ENCODE assay signal across 22 mouse cellular contexts in genomic region chr10:118722671-118723070, GRCm38 (mm10).
A peak's percentile ranks its signal among the peaks of the same experiment; 100 is the strongest.
DNase-seq lines count a peak whose midpoint lies in the region; ATAC-seq and TF ChIP-seq lines count a peak whose summit lies in the region.
"Had no signal": no experiment of that assay in that cellular context is flagged by ENCODE, and none has a peak within 500 bp of the region (broad histone marks: within the 10 kb centered on the region; RNA-seq: fewer than 3 reads in every experiment).

No protein-coding gene starts in this region.

- TF ChIP-seq CTCF in stomach, postnatal 0 days (IDR thresholded peaks at IDR 0.05; ENCODE audit: low read depth), result no peak

- no peaks in the 10 kb centered on the region for H3K9me3 ChIP-seq in forebrain, embryonic 14.5 days (replicated peaks; ENCODE audit: control insufficient read depth, low read length)
- no peaks in the 10 kb centered on the region for H3K9me3 ChIP-seq in forebrain, embryonic 11.5 days (ENCODE audit: control insufficient read depth, low read length)
- no peaks in the 10 kb centered on the region for H3K9me3 ChIP-seq in limb, embryonic 15.5 days
- H3K9me3 ChIP-seq in limb, embryonic 10.5 days (replicated peaks), result no peaks in the 10 kb centered on the region
- no peaks in the 10 kb centered on the region for H3K9me3 ChIP-seq in stomach, embryonic 16.5 days (replicated peaks; ENCODE audit: control insufficient read depth, low read length)
- no peaks in the 10 kb centered on the region for H3K9me3 ChIP-seq in stomach, postnatal 0 days (ENCODE audit: control insufficient read depth, low read length)
- H3K9me3 ChIP-seq: embryonic facial prominence, embryonic 12.5 days; heart, embryonic 10.5 days; hindbrain, embryonic 12.5 days; liver, embryonic 12.5 days; neural tube, embryonic 12.5 days had no signal

- no peak for TF ChIP-seq EP300 in stomach, postnatal 0 days (optimal IDR thresholded peaks at IDR 0.05)

- WGBS in forebrain, embryonic 14.5 days, result 38% methylated on average over 3 of the region's 3 CpGs
- 57% methylated on average over 3 of the region's 3 CpGs for WGBS in forebrain, embryonic 11.5 days
- 48% methylated on average over 3 of the region's 3 CpGs for WGBS in limb, embryonic 15.5 days
- WGBS in limb, embryonic 10.5 days, result 67% methylated on average over 3 of the region's 3 CpGs
- 75% methylated on average over 3 of the region's 3 CpGs for WGBS in stomach, embryonic 16.5 days
- 59% methylated on average over 3 of the region's 3 CpGs for WGBS in stomach, postnatal 0 days

- H3K27ac ChIP-seq in forebrain, embryonic 14.5 days (ENCODE audit: low read depth, low read length), result no peak overlapping the region
- no peak overlapping the region for H3K27ac ChIP-seq in forebrain, embryonic 11.5 days (ENCODE audit: low read depth, low read length)
- peak overlapping the region; percentile 55 for H3K27ac ChIP-seq in limb, embryonic 15.5 days
- H3K27ac ChIP-seq in limb, embryonic 10.5 days, result no peak overlapping the region
- H3K27ac ChIP-seq in stomach, embryonic 16.5 days (ENCODE audit: low read length), result peak overlapping the region; percentile 38; the same call in 1 of the 2 replicates
- no peak overlapping the region for H3K27ac ChIP-seq in stomach, postnatal 0 days (replicated peaks)
- H3K27ac ChIP-seq: embryonic facial prominence, embryonic 12.5 days; liver, embryonic 12.5 days; neural tube, embryonic 12.5 days had no signal

- H3K36me3 ChIP-seq in forebrain, embryonic 14.5 days (ENCODE audit: control insufficient read depth, insufficient read depth, low read length), result no peaks in the 10 kb centered on the region
- H3K36me3 ChIP-seq in forebrain, embryonic 11.5 days (ENCODE audit: control insufficient read depth, insufficient read depth, low read length), result no peaks in the 10 kb centered on the region
- H3K36me3 ChIP-seq in limb, embryonic 15.5 days, result no peaks in the 10 kb centered on the region
- no peaks in the 10 kb centered on the region for H3K36me3 ChIP-seq in limb, embryonic 10.5 days
- H3K36me3 ChIP-seq in stomach, embryonic 16.5 days (ENCODE audit: control insufficient read depth, insufficient read depth, low read length), result no peaks in the 10 kb centered on the region
- no peaks in the 10 kb centered on the region for H3K36me3 ChIP-seq in stomach, postnatal 0 days (ENCODE audit: control insufficient read depth, insufficient read depth, low read length)
- H3K36me3 ChIP-seq: embryonic facial prominence, embryonic 12.5 days; G1E; heart, embryonic 10.5 days; hindbrain, embryonic 12.5 days; liver, embryonic 12.5 days; neural tube, embryonic 12.5 days had no signal

- peak; percentile 44 for DNase-seq in forebrain, embryonic 14.5 days (ENCODE audit: low spot score)
- no peak for DNase-seq in forebrain, embryonic 11.5 days (ENCODE audit: low spot score)
- DNase-seq in limb, embryonic 10.5 days (ENCODE audit: low spot score), result no peak
- DNase-seq in stomach, postnatal 0 days (ENCODE audit: low spot score), result no peak
- peak; percentile 10 for DNase-seq in yolk sac, embryonic 10.5 days (ENCODE audit: low spot score)
- DNase-seq: adrenal gland, adult 8-10 months; B cell, adult 2 months; cerebellum, adult 8-10 months; left cerebral cortex, postnatal 4 days; right cerebral cortex, postnatal 14 days had no signal

- H3K9ac ChIP-seq in forebrain, embryonic 14.5 days (ENCODE audit: low read length), result no peak overlapping the region
- no peak overlapping the region for H3K9ac ChIP-seq in forebrain, embryonic 11.5 days (ENCODE audit: low read length)
- H3K9ac ChIP-seq in limb, embryonic 15.5 days, result no peak overlapping the region
- no peak overlapping the region for H3K9ac ChIP-seq in stomach, embryonic 16.5 days (ENCODE audit: low read length)
- H3K9ac ChIP-seq in stomach, postnatal 0 days (ENCODE audit: low read length), result no peak overlapping the region
- H3K9ac ChIP-seq: embryonic facial prominence, embryonic 12.5 days; hindbrain, embryonic 12.5 days; liver, embryonic 12.5 days; lung, embryonic 14.5 days; neural tube, embryonic 12.5 days had no signal

- H3K4me3 ChIP-seq in forebrain, embryonic 14.5 days (ENCODE audit: low read depth, low read length), result no peak overlapping the region
- H3K4me3 ChIP-seq in forebrain, embryonic 11.5 days (ENCODE audit: low read depth, low read length), result no peak overlapping the region
- H3K4me3 ChIP-seq in limb, embryonic 15.5 days, result no peak overlapping the region
- no peak overlapping the region for H3K4me3 ChIP-seq in limb, embryonic 10.5 days
- no peak overlapping the region for H3K4me3 ChIP-seq in stomach, embryonic 16.5 days (replicated peaks; ENCODE audit: low read length)
- H3K4me3 ChIP-seq in stomach, postnatal 0 days (ENCODE audit: low read depth, low read length), result no peak overlapping the region
- H3K4me3 ChIP-seq: embryonic facial prominence, embryonic 12.5 days; heart, embryonic 10.5 days; hindbrain, embryonic 12.5 days; liver, embryonic 12.5 days; neural tube, embryonic 12.5 days had no signal

- no peak overlapping the region for H3K4me2 ChIP-seq in forebrain, embryonic 14.5 days (ENCODE audit: low read length)
- no peak overlapping the region for H3K4me2 ChIP-seq in forebrain, embryonic 11.5 days (ENCODE audit: low read depth, low read length, severe bottlenecking)
- H3K4me2 ChIP-seq in limb, embryonic 15.5 days, result no peak overlapping the region
- no peak overlapping the region for H3K4me2 ChIP-seq in stomach, embryonic 16.5 days (ENCODE audit: low read depth, low read length)
- H3K4me2 ChIP-seq in stomach, postnatal 0 days (replicated peaks; ENCODE audit: low read depth), result no peak overlapping the region
- H3K4me2 ChIP-seq: embryonic facial prominence, embryonic 12.5 days; hindbrain, embryonic 12.5 days; liver, embryonic 12.5 days; lung, embryonic 14.5 days; neural tube, embryonic 12.5 days had no signal

- ATAC-seq in forebrain, embryonic 14.5 days, result no peak
- ATAC-seq in forebrain, embryonic 11.5 days (replicated peaks; ENCODE audit: low FRiP score), result no peak
- ATAC-seq in limb, embryonic 15.5 days (ENCODE audit: insufficient number of reproducible peaks, low FRiP score, low TSS enrichment, low read depth), result no peak
- no peak for ATAC-seq in stomach, embryonic 16.5 days (ENCODE audit: insufficient read depth, low FRiP score)
- no peak for ATAC-seq in stomach, postnatal 0 days (ENCODE audit: low FRiP score, low TSS enrichment)
- ATAC-seq in megakaryocyte-erythroid progenitor cell, adult 5-6 weeks (replicated peaks; ENCODE audit: low FRiP score, low TSS enrichment, poor library complexity, severe bottlenecking), result no peak
- ATAC-seq: activated CD4-positive, CD25-positive, alpha-beta regulatory T cell, adult 4 months; liver, embryonic 12.5 days had no signal

- no peaks in the 10 kb centered on the region for H3K27me3 ChIP-seq in forebrain, embryonic 14.5 days (replicated peaks; ENCODE audit: control insufficient read depth, insufficient read depth, low read length)
- H3K27me3 ChIP-seq in forebrain, embryonic 11.5 days (ENCODE audit: control insufficient read depth, insufficient read depth, low read length), result no peaks in the 10 kb centered on the region
- no peaks in the 10 kb centered on the region for H3K27me3 ChIP-seq in limb, embryonic 15.5 days
- H3K27me3 ChIP-seq in limb, embryonic 10.5 days (ENCODE audit: low read depth, poor library complexity, severe bottlenecking), result no peaks in the 10 kb centered on the region
- no peaks in the 10 kb centered on the region for H3K27me3 ChIP-seq in stomach, embryonic 16.5 days (ENCODE audit: control insufficient read depth, insufficient read depth, low read length)
- no peaks in the 10 kb centered on the region for H3K27me3 ChIP-seq in stomach, postnatal 0 days (ENCODE audit: control insufficient read depth, insufficient read depth, low read length)
- H3K27me3 ChIP-seq: CH12.LX; embryonic facial prominence, embryonic 12.5 days; hindbrain, embryonic 12.5 days; liver, embryonic 12.5 days; neural tube, embryonic 12.5 days had no signal

- H3K4me1 ChIP-seq in forebrain, embryonic 14.5 days (ENCODE audit: control insufficient read depth, insufficient read depth, low read length), result peaks cover 16% of the 10 kb centered on the region
- H3K4me1 ChIP-seq in forebrain, embryonic 11.5 days (replicated peaks; ENCODE audit: control insufficient read depth, insufficient read depth, low read length), result peaks cover 5% of the 10 kb centered on the region; the same call in 1 of the 2 replicates
- peaks cover 17% of the 10 kb centered on the region for H3K4me1 ChIP-seq in limb, embryonic 15.5 days
- peaks cover 13% of the 10 kb centered on the region for H3K4me1 ChIP-seq in limb, embryonic 10.5 days
- H3K4me1 ChIP-seq in stomach, embryonic 16.5 days (ENCODE audit: control insufficient read depth, insufficient read depth, low read length), result no peaks in the 10 kb centered on the region; the same call in none of the 2 replicates
- H3K4me1 ChIP-seq in stomach, postnatal 0 days (replicated peaks; ENCODE audit: control insufficient read depth, insufficient read depth), result no peaks in the 10 kb centered on the region
- H3K4me1 ChIP-seq: liver, embryonic 12.5 days; neural tube, embryonic 12.5 days had no signal

Comparison
In these comparisons a context has a peak if more than half of its experiments do, and no peak if none do; other contexts are left out.
1. DNase-seq: peak in forebrain, embryonic 14.5 days (single experiment) and yolk sac, embryonic 10.5 days (single experiment); none in forebrain, embryonic 11.5 days (single experiment), limb, embryonic 10.5 days (single experiment) and stomach, postnatal 0 days (single experiment).
2. H3K27ac ChIP-seq: peak in limb, embryonic 15.5 days (single experiment) and stomach, embryonic 16.5 days (single experiment); none in forebrain, embryonic 14.5 days (single experiment), forebrain, embryonic 11.5 days (single experiment), limb, embryonic 10.5 days (single experiment) and stomach, postnatal 0 days (single experiment).